Mouse (Mus musculus) forebrain, embryonic 15.5 days (tissue): Measurements from ENCODE around the gene Serac1. TPM values are rescaled to one million over a fixed set of nuclear protein-coding genes. Genes with fewer than 3 reads are reported as not detected.

Experiments
- ATAC-seq: fragments of 200-750 bp; cut with Nextera tagmentation; replicated peaks from 2 replicates; pipeline ENCODE4 v1.8.0; 2017; ENCODE audit warnings: mild to moderate bottlenecking, moderate TSS enrichment, moderate library complexity
- H3K27ac ChIP-seq: fragments of 300-500 bp; sonication (generic); replicated peaks from 2 replicates; pipeline ENCODE4 v1.5.1; 2015; ENCODE audit warnings: mild to moderate bottlenecking, inconsistent platforms
- H3K27me3 ChIP-seq: fragments of 300-500 bp; sonication (generic); 2 replicates; pipeline ENCODE4 v1.6.1; 2015; ENCODE audit warnings: inconsistent platforms
- H3K36me3 ChIP-seq: fragments of 300-500 bp; sonication (generic); 2 replicates; pipeline ENCODE4 v1.6.1; 2015; ENCODE audit warnings: mild to moderate bottlenecking, inconsistent platforms
- H3K4me1 ChIP-seq: fragments of 300-500 bp; sonication (generic); 2 replicates; pipeline ENCODE4 v1.6.1; 2015; ENCODE audit warnings: inconsistent platforms
- H3K4me2 ChIP-seq: fragments of 300-500 bp; sonication (generic); replicated peaks from 2 replicates; pipeline ENCODE4 v1.6.1; 2015; ENCODE audit warnings: mild to moderate bottlenecking, inconsistent platforms
- H3K4me3 ChIP-seq: fragments of 300-500 bp; sonication (generic); 2 replicates; pipeline ENCODE4 v1.5.1; 2015; ENCODE audit warnings: mild to moderate bottlenecking, inconsistent platforms
- H3K9ac ChIP-seq: fragments of 300-500 bp; sonication (generic); replicated peaks from 2 replicates; pipeline ENCODE4 v1.6.1; 2015; ENCODE audit warnings: mild to moderate bottlenecking, inconsistent platforms
- H3K9me3 ChIP-seq: fragments of 300-500 bp; sonication (generic); 2 replicates; pipeline ENCODE4 v1.6.1; 2016; ENCODE audit warnings: inconsistent platforms
- WGBS: fragments of 180-500 bp; shearing (Covaris S2); methylation state at CpG from one replicate; pipeline ENCODE4 v1.1.7; 2015; ENCODE audit warnings: mixed read lengths; 5-methylcytosine and 5-hydroxymethylcytosine counted together
- polyA plus RNA-seq: library from polyadenylated mRNA; unstranded; fragments of >200 nt; fragmentation: Nextera tagmentation; extraction: Ambion mirVana; gene quantifications from 2 replicates; pipeline ENCODE4 v1.2.1, GENCODE M21; 2015

The Serac1 gene
- polyA plus RNA-seq, 1 experiment from 2014 or later: 12.1 TPM

DNA sequence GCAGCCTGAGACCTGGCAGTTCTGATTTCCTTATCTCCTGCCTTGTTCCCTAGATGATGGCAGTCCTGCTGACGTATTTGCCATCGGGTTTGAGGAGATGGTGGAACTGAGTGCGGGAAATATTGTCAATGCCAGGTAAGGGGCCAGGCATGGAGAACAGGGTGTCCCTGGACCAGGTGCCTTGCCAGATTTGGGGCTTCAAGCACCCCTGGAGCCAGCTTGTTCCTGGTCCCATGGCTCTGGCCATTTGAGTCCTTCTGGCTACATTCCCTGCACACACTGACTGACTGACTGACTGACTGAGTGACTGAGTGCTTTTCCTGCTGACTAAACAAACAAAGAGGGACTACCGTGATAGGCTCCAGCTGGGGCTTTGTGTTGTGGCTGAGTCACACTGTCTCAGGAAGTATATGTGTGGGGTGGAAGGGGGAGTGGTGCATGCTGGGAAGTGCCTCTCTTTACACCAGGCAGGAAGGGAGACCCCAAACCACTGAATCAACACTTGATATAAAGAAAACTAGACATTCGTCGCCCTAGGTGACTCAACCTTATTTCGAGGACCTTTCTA lies 63.2 kb downstream of the Serac1 start:
- Histone ChIP-seq H3K27ac (no peak overlapping the region), H3K4me2 (no peak overlapping the region), H3K27me3 (no peaks in the 10 kb centered on the region), H3K36me3 (no peaks in the 10 kb centered on the region), H3K4me1 (no peaks in the 10 kb centered on the region), H3K9ac (no peak overlapping the region), H3K4me3 (no peak overlapping the region), H3K9me3 (no peaks in the 10 kb centered on the region)
- ATAC-seq: no peak
- 81% methylated on average over 7 of the region's 7 CpGs for WGBS

DNA sequence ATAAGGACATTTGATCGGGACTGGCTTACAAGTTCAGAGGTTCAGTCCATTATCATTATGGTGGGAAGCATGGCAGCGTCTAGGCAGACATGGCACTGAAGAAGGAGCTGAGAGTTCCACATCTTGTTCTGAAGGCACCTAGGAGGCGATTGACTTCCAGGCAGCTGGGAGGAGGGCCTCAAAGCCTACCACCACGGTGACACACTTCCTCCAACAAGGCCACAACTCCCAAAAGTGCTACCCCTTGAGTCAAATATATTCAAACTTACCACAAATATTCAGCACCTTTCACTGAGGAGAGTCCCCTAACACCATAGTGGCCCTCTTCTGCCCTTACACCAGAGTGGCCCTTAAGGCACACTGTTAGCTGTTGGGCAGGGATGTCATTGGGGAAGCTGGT lies 64.6 kb downstream of the Serac1 start:
- Histone ChIP-seq H3K4me1 (no peaks in the 10 kb centered on the region), H3K4me2 (no peak overlapping the region), H3K4me3 (no peak overlapping the region), H3K27me3 (no peaks in the 10 kb centered on the region), H3K9me3 (no peaks in the 10 kb centered on the region), H3K27ac (no peak overlapping the region), H3K36me3 (no peaks in the 10 kb centered on the region), H3K9ac (no peak overlapping the region)
- WGBS: 93% methylated on average over 4 of the region's 4 CpGs
- no peak for ATAC-seq

DNA sequence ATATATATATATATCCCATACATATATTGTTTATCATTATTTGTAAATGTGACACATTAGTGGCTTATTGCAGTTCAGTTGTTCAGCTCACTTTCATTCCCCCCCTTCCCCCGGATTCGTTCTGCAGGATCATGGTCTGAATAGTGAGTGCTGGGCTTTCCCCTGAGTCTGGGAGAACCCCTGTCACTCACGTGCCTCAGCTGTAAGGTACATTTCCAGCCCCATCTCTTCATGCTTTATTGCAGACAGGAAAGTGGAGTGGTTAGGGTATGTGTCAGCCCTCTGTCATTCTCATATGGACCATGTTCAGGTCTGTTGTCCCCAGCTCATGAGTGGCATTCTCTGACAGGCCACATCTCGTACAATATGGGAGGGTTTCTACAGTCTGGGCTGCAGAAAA lies 66.5 kb downstream of the Serac1 start:
- no peak overlapping the region for H3K27ac ChIP-seq
- no peak for ATAC-seq
- no peaks in the 10 kb centered on the region for H3K27me3 ChIP-seq
- no peaks in the 10 kb centered on the region for H3K36me3 ChIP-seq
- no peak overlapping the region for H3K9ac ChIP-seq
- no peaks in the 10 kb centered on the region for H3K4me1 ChIP-seq
- no peak overlapping the region for H3K4me3 ChIP-seq
- no peak overlapping the region for H3K4me2 ChIP-seq
- H3K9me3 ChIP-seq: no peaks in the 10 kb centered on the region
- WGBS: 81% methylated on average over 4 of the region's 4 CpGs

DNA sequence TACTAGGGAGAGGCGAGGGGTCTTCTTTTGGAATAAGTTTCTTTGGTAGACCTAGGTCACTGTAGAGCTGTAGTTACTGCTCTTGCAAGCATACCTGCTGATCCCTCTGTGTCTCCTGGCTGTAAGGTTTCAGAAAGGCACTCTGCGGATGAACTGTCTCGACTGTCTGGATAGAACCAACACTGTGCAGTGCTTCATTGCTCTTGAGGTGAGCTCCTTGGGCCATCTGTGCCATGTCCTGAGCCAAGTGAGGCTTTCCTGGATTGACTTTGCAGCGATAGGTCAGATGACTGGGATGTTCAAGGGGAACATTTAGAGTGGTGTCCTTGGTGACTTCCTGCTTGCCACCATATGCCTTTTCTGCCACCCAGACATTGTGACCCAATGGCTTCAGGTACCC lies 69.9 kb downstream of the Serac1 start:
- Histone ChIP-seq H3K27me3 (no peaks in the 10 kb centered on the region), H3K4me3 (no peak overlapping the region), H3K4me2 (no peak overlapping the region), H3K36me3 (no peaks in the 10 kb centered on the region), H3K9ac (no peak overlapping the region), H3K27ac (no peak overlapping the region), H3K9me3 (no peaks in the 10 kb centered on the region), H3K4me1 (peaks cover 16% of the 10 kb centered on the region)
- no peak for ATAC-seq
- WGBS: 88% methylated on average over 4 of the region's 4 CpGs

DNA sequence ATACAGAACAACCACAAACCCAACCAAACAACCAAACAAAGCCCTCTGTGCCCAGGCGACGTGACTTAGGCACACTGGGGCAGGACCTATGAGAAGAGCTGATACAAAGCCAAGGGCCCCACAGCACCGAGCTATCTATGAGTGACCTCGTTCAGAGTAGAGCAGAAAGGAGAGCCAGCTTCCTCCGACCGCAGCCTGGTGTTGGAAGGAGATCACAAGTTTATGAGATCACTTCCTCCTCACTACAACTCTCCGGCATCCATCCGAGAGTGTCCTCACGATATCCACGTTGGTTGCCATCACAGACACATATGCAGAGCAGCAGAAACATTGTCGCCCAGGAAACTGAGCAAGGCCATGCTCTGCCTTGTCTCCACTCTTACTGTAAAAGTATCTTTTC lies 71.0 kb downstream of the Serac1 start:
- Histone ChIP-seq H3K27ac (no peak overlapping the region), H3K36me3 (no peaks in the 10 kb centered on the region), H3K4me2 (no peak overlapping the region), H3K9me3 (no peaks in the 10 kb centered on the region), H3K27me3 (no peaks in the 10 kb centered on the region), H3K4me3 (no peak overlapping the region), H3K9ac (no peak overlapping the region), H3K4me1 (peaks cover 16% of the 10 kb centered on the region)
- no peak for ATAC-seq
- WGBS: 86% methylated on average over 11 of the region's 11 CpGs

- H3K27ac ChIP-seq: no peak overlapping the region
- H3K36me3 ChIP-seq: no peaks in the 10 kb centered on the region
- WGBS: 91% methylated on average over 9 of the region's 9 CpGs
- ATAC-seq: no peak
- peaks cover 16% of the 10 kb centered on the region for H3K4me1 ChIP-seq
- H3K9me3 ChIP-seq: no peaks in the 10 kb centered on the region
- H3K9ac ChIP-seq: no peak overlapping the region
- H3K27me3 ChIP-seq: no peaks in the 10 kb centered on the region
- H3K4me3 ChIP-seq: no peak overlapping the region
- no peak overlapping the region for H3K4me2 ChIP-seq
Measured at GRCm38 (mm10) chr17:6007902-6008301, 71.6 kb downstream of the Serac1 start.

DNA sequence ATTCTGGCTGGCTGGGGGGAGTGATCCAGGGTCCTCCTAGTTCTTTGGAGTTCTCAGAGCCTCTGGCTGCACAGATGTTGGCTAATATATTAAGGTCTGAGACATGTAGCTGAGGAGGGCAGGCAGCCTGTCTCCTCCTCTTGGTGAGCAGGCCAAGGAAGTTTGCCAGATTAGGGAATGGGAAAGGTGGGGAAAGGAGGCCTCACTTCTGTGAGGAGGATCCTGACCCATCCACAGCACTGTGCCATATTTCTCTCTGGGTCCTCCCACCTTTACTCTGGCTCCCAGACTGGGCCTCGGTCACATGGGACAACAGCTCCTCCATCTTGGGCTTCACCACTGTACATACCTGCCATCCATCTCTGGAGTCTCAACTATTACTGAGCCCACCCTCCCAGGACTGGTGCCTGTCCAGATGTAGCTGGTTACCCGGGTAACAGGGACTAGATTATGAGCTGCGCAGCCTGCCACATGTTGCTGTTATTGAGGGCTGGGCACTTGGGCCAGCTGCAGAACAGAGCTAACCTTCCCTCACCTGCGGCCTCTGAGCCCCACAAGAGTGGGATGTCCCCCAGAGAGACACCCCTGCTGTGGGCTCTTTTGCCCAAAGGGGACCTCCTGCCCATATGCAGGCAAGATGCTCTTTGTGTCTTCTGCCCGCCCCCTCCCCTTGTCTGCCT lies 72.3 kb downstream of the Serac1 start:
- no peak for ATAC-seq

GRCm38 (mm10) chr17:6005638-6006471 lies 73.7 kb downstream of the Serac1 start:
- Histone ChIP-seq H3K9me3 (no peaks in the 10 kb centered on the region), H3K27ac (peak overlapping the region; percentile 49), H3K36me3 (no peaks in the 10 kb centered on the region), H3K9ac (0 out of 2 replicates have a peak overlapping the region, but pooled peaks have one; percentile 0), H3K27me3 (no peaks in the 10 kb centered on the region), H3K4me1 (peaks cover 16% of the 10 kb centered on the region), H3K4me2 (no peak overlapping the region), H3K4me3 (no peak overlapping the region)
- peak; percentile 72 for ATAC-seq
- 24% methylated on average over 14 of the region's 14 CpGs for WGBS

More for the DNA sequence above, 72.3 kb downstream of the Serac1 start:
- no peak overlapping the region for H3K27ac ChIP-seq
- no peaks in the 10 kb centered on the region for H3K36me3 ChIP-seq
- peaks cover 16% of the 10 kb centered on the region for H3K4me1 ChIP-seq
- no peaks in the 10 kb centered on the region for H3K27me3 ChIP-seq
- no peaks in the 10 kb centered on the region for H3K9me3 ChIP-seq
- WGBS: 85% methylated on average over 5 of the region's 5 CpGs
- H3K4me3 ChIP-seq: no peak overlapping the region
- H3K9ac ChIP-seq: no peak overlapping the region
- no peak overlapping the region for H3K4me2 ChIP-seq

- Histone ChIP-seq H3K9ac (no peak overlapping the region), H3K27me3 (no peaks in the 10 kb centered on the region), H3K4me1 (peaks cover 16% of the 10 kb centered on the region), H3K27ac (no peak overlapping the region), H3K4me3 (no peak overlapping the region), H3K36me3 (no peaks in the 10 kb centered on the region), H3K9me3 (no peaks in the 10 kb centered on the region), H3K4me2 (no peak overlapping the region)
- 16% methylated on average over 14 of the region's 14 CpGs for WGBS
- ATAC-seq: peak; percentile 54
Measured at GRCm38 (mm10) chr17:6005246-6005637, 74.3 kb downstream of the Serac1 start.

GRCm38 (mm10) chr17:6003661-6004060 lies 75.9 kb downstream of the Serac1 start:
- Histone ChIP-seq H3K27ac (no peak overlapping the region), H3K27me3 (no peaks in the 10 kb centered on the region), H3K36me3 (no peaks in the 10 kb centered on the region), H3K4me1 (peaks cover 16% of the 10 kb centered on the region), H3K4me2 (no peak overlapping the region), H3K4me3 (no peak overlapping the region), H3K9ac (no peak overlapping the region), H3K9me3 (no peaks in the 10 kb centered on the region)
- no peak for ATAC-seq
- WGBS: 94% methylated on average over 6 of the region's 6 CpGs

DNA sequence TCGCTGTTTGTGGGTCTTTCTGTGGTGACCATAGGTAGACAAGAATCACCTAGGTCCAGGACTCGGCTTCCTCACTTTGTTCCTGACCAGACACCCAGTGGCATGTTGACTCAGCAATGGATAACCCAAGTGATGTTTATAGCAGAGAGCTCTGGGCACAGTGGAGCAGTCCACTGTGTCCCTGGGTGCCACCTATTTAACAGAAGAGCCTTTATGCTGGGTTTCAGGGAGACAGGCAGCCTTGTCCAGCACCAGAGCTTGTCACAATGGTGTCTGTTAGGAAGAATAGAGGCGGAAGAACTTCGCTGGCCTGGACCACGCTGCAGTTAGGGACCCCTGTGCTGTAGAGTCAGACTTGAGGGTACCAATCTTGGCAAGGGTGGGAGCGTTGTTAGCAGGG lies 77.0 kb downstream of the Serac1 start:
- no peak for ATAC-seq
- Histone ChIP-seq H3K9me3 (no peaks in the 10 kb centered on the region), H3K4me3 (no peak overlapping the region), H3K4me2 (no peak overlapping the region), H3K4me1 (peaks cover 16% of the 10 kb centered on the region), H3K9ac (no peak overlapping the region), H3K27ac (no peak overlapping the region), H3K36me3 (no peaks in the 10 kb centered on the region), H3K27me3 (no peaks in the 10 kb centered on the region)
- WGBS: 94% methylated on average over 6 of the region's 6 CpGs

DNA sequence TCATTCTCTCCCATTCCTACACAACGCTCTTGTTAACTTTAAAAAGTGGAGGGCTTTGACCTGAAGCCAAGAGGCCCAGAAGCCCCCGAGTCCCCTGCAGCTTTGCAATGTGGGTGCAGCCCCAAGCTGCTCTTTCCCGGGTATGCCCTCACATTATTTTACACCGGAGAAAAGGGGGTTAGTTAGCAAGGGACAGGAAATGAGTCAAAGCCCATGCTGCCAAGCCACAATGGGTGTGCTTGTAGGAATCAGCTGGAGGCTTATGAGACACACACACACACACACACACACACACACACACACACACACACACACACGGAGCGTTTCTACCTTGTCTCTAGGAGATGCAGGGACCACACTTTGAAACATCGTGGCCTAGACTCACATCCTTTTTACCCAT lies 77.7 kb downstream of the Serac1 start:
- Histone ChIP-seq H3K36me3 (no peaks in the 10 kb centered on the region), H3K27ac (no peak overlapping the region)
- WGBS: 79% methylated on average over 7 of the region's 7 CpGs

More for the DNA sequence above, 77.7 kb downstream of the Serac1 start:
- Histone ChIP-seq H3K9me3 (no peaks in the 10 kb centered on the region), H3K4me3 (no peak overlapping the region), H3K9ac (no peak overlapping the region), H3K4me1 (peaks cover 16% of the 10 kb centered on the region), H3K27me3 (no peaks in the 10 kb centered on the region), H3K4me2 (no peak overlapping the region)
- no peak for ATAC-seq
